Mouse (Mus musculus) B cell, adult 2 months (primary cell): Measurements from ENCODE around the gene Rnf34.

Experiments used
- DNase-seq, 2 experiments: peaks; one replicate each; pipeline ENCODE4 v3.0.0; 2022

Gene Rnf34

GRCm38 (mm10) chr5:122900558-122901171 lies 50.8 kb downstream of the Rnf34 start:
- DNase-seq, result no peak

- no peak for DNase-seq
Observed at GRCm38 (mm10) chr5:122901179-122901578, 51.3 kb downstream of the Rnf34 start.

DNA sequence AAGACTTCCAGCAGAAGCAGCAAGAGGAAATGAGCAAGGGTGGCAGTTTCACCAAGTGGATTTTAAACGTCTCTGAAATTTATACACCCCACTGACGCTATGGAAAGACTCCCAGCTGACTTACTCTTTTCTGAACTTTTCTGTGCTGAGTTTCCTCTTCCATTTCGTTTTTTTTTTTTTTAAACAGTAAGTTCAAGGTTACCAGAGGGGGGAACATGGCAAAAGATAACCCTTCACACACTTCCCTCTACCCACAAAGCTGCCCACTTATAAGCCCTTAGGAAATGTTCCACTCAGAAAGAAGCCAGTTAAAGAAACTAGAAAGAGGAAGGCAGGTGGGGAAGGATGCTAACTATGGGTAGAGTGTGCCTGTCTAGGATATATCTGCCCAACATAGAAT lies 51.8 kb downstream of the Rnf34 start:
- DNase-seq, result no peak

- DNase-seq, result no peak
Observed at GRCm38 (mm10) chr5:122902228-122902627, 52.4 kb downstream of the Rnf34 start.

DNA sequence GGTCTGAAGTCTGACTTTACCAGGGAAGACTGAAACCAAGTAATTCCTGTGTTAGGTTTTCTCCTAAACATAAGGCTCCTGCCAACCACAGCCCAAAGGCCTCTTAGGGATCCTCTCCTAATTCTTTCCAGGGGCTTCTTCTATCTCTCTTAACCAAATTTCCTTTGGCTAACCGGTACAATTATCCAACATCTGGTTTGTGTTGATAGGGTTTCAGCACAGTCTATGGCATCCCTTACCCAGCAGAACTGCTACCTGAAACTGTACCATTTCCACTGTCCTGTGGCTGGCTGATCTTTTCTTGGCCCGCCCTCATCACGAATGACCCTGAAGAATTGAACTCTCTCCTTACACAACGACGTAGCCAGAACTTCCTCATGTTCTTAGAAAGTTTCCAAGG lies 53.3 kb downstream of the Rnf34 start:
- DNase-seq, result no peak

GRCm38 (mm10) chr5:122907182-122907581 lies 57.3 kb downstream of the Rnf34 start:
- no peak for DNase-seq

DNA sequence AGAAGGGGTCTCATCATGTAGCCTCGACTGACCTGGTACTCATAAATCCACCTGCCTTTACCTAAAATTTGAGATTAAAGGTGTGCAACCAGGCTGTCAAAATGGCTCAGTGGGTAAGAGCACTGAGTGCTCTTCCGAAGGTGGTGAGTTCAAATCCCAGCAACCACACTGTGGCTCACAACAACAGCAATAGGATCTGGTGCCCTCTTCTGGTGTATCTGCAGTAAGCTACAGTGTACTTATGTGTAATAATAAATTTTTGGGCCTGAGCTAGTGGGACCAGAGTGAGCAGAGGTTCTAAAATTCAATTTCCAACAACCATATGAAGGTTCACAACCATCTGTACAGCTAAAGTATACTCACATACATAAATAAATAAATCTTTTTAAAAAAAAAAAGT lies 58.2 kb downstream of the Rnf34 start:
- no peak for DNase-seq

GRCm38 (mm10) chr5:122909481-122909880 lies 59.6 kb downstream of the Rnf34 start:
- DNase-seq, result no peak

DNA sequence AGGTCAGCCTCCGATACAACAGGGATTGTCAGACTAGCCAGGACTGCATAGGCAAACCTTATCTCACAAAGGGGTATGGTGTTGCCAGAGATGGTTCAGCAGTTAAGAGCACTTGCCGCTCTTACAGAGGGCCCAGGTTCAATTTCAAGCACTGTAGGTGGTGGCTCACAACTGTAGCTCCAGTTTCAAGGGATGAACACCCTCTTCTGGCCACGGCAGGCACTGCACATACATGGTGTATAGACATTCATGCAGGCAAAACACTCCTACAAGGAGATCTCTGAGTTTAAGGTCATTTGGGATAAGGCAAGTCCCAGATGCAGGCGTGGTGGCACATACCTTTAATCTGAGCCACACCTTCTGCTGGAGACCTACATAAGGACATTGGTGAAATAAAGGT lies 63.0 kb downstream of the Rnf34 start:
- peak in 1 of 2 experiments; percentile 38 for DNase-seq

DNA sequence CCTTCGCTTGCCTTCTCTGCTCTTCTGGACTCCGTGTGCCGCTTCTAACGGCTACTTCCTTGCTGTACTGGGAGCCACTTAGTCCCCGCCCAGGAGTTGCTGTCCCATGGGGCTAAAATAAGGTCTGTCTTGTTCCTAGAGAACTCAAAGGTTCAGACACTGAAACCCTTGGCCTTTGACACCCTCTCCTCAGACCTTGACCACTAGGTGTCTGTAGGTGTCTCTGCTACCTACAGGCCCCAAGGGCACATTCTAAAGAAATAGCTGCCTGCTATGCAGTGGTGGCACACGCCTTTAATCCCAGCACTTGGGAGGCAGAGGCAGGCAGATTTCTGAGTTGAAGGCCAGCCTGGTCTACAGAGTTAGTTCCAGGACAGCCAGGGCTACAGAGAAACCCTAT lies 66.3 kb downstream of the Rnf34 start:
- DNase-seq, result no peak

GRCm38 (mm10) chr5:122917982-122918711 lies 68.3 kb downstream of the Rnf34 start:
- DNase-seq, result peak in 1 of 2 experiments; percentile 24

DNA sequence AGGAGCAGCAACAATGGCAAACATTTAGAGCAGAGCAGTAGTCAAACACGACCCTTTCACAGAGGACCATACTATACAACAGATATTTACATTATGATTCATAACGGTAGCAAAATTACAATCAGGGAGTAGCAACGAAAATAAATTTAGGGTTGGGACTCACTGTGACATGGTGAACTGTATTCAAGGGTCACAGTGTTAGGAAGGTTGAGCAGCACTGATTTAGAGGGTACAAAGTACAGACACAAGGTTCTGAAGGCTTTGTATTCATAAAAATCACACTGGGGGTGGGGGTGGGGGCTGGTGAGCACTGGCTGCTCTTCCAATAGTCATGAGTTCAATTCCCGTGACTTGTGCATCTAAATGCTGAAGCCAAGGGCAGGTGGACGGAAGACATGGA lies 70.7 kb downstream of the Rnf34 start:
- no peak for DNase-seq
